Mouse (Mus musculus) hematopoietic stem cell, adult 5-6 weeks (primary cell): ENCODE data around the gene Atm. TPM values are rescaled to one million over a fixed set of nuclear protein-coding genes. Genes with fewer than 3 reads are reported as not detected.

Experiments
- ATAC-seq, 2 experiments: fragments of 125-278 bp in 1 of 2; replicated peaks in 1 of 2; 2 replicates each; pipeline ENCODE4 v1.8.0; 2016 to 2017; ENCODE audit warnings: inconsistent platforms in 2 of 2, mild to moderate bottlenecking in 2 of 2, moderate number of reproducible peaks in 2 of 2, low read depth in 1 of 2, moderate TSS enrichment in 1 of 2; ENCODE audit not compliant: low FRiP score in 2 of 2, poor library complexity in 2 of 2, severe bottlenecking in 2 of 2, insufficient read depth in 1 of 2, low TSS enrichment in 1 of 2
- total RNA-seq: library from RNA; stranded (forward); fragments of 172-1452, 232-1000 nt; gene quantifications from 2 replicates; pipeline ENCODE4 v1.2.3, GENCODE M21; 2017

Gene Atm
- total RNA-seq, result 64.8 and 69.7 TPM in 2 replicates

- peak; percentile 95 to 99 for ATAC-seq
Measured at GRCm38 (mm10) chr9:53536558-53537320, at the start of gene Atm, which contains the start of gene Npat. Gene Atm (minus strand): TSS chr9:53536740. Gene Npat (plus strand): TSS chr9:53537047.

- no peak for ATAC-seq
Measured at GRCm38 (mm10) chr9:53581870-53582269, 45.3 kb upstream of the Atm start.

- no peak for ATAC-seq
Measured at GRCm38 (mm10) chr9:53575721-53576120, 39.2 kb upstream of the Atm start.

- no peak for ATAC-seq
Measured at GRCm38 (mm10) chr9:53572516-53573307, 36.2 kb upstream of the Atm start.

- no peak for ATAC-seq
Measured at GRCm38 (mm10) chr9:53570662-53571061, 34.1 kb upstream of the Atm start.

- no peak for ATAC-seq
Measured at GRCm38 (mm10) chr9:53537336-53537965, 911 bp upstream of the Atm start.

- ATAC-seq, result no peak
Measured at GRCm38 (mm10) chr9:53535416-53536320, 872 bp downstream of the Atm start.

GRCm38 (mm10) chr9:53517373-53518009 lies 19.0 kb downstream of the Atm start:
- ATAC-seq, result no peak

GRCm38 (mm10) chr9:53514091-53514490 lies 22.4 kb downstream of the Atm start:
- ATAC-seq, result no peak

GRCm38 (mm10) chr9:53508053-53508452 lies 28.5 kb downstream of the Atm start:
- ATAC-seq, result no peak

- no peak for ATAC-seq
Measured at GRCm38 (mm10) chr9:53485886-53486285, 50.7 kb downstream of the Atm start.

GRCm38 (mm10) chr9:53472806-53473518 lies 63.6 kb downstream of the Atm start:
- ATAC-seq, result no peak

GRCm38 (mm10) chr9:53452038-53452437 lies 84.5 kb downstream of the Atm start:
- ATAC-seq, result no peak

- no peak for ATAC-seq
Measured at GRCm38 (mm10) chr9:53450609-53451008, 85.9 kb downstream of the Atm start.

- 0 out of 4 replicates have a peak, but pooled peaks of 1 of the 2 experiments have one; percentile 12 for ATAC-seq
Measured at GRCm38 (mm10) chr9:53435830-53436570, 100.5 kb downstream of the Atm start.
